Comparison of ENCODE assay signal across 20 mouse cellular contexts in genomic region chr8:47783944-47784343, GRCm38 (mm10). TPM values are rescaled to one million over a fixed set of nuclear protein-coding genes. Genes with fewer than 3 reads are reported as not detected.
DNase-seq lines count a peak whose midpoint lies in the region.
"Had no signal": no experiment of that assay in that cellular context is flagged by ENCODE, and none has a peak within 500 bp of the region (broad histone marks: within the 10 kb centered on the region; RNA-seq: fewer than 3 reads in every experiment).

No protein-coding gene starts in this region.

- DNase-seq in frontal cortex, adult 2 months (ENCODE audit: extremely low spot score in 1 of 2, low spot score in 1 of 2), result peak; percentile 47 to 77
- DNase-seq in frontal cortex, postnatal 10 days (ENCODE audit: low spot score in 2 of 2), result no peak
- DNase-seq in layer of hippocampus, adult 9-11 months, result peak; percentile 17
- no peak for DNase-seq in layer of hippocampus, adult 11-12 months (ENCODE audit: low spot score)
- peak; percentile 85 for DNase-seq in brain, adult 2 months (ENCODE audit: low read depth, low spot score)
- peak; percentile 30 to 71 for DNase-seq in left cerebral cortex, adult 9 months (ENCODE audit: low spot score in 2 of 2)
- DNase-seq in spleen, postnatal 14 days (ENCODE audit: low spot score in 2 of 2), result no peak
- DNase-seq in thymus, postnatal 10 days (ENCODE audit: low spot score in 2 of 2), result no peak
- DNase-seq: adrenal gland, postnatal 36 days; cerebellum, postnatal 14 days; thymus, adult 2 months had no signal

RNA-seq across cellular contexts. Expression of gene Cldn24, which starts 38.0 kb away (rescaled TPM):
- polyA plus RNA-seq in frontal cortex, adult 2 months (2012; rRNA removed), result not detected in 2 replicates
- polyA plus RNA-seq: activated CD4-positive, CD25-positive, alpha-beta regulatory T cell, adult 4 months; embryonic facial prominence, embryonic 10.5 days; erythroblast, embryonic 14.5 days; forebrain, embryonic 16.5 days; inflammation-experienced regulatory T-cells, adult 6 months; kidney, embryonic 16.5 days; liver, embryonic 11.5 days; lung, embryonic 16.5 days; neural tube, embryonic 14.5 days; thymus, adult 2 months had no signal

RNA-seq across cellular contexts. Expression of gene Cldn22, which starts 40.3 kb away (rescaled TPM):
- polyA plus RNA-seq in frontal cortex, adult 2 months (2012; rRNA removed), result 0.18 and 0.46 TPM in 2 replicates
- polyA plus RNA-seq: embryonic facial prominence, embryonic 10.5 days; erythroblast, embryonic 14.5 days; forebrain, embryonic 16.5 days; inflammation-experienced regulatory T-cells, adult 6 months; kidney, embryonic 16.5 days; liver, embryonic 11.5 days; lung, embryonic 16.5 days; neural tube, embryonic 14.5 days had no signal

Comparison
In these comparisons a context has a peak if more than half of its experiments do, and no peak if none do; other contexts are left out.
1. DNase-seq: peak in frontal cortex, adult 2 months (2 of 2), layer of hippocampus, adult 9-11 months (single experiment), brain, adult 2 months (single experiment) and left cerebral cortex, adult 9 months (2 of 2); none in frontal cortex, postnatal 10 days (0 of 2), layer of hippocampus, adult 11-12 months (single experiment), spleen, postnatal 14 days (0 of 2) and thymus, postnatal 10 days (0 of 2).